Mouse (Mus musculus) megakaryocyte, adult 5-6 weeks (primary cell): Measurements from ENCODE around the gene Grn. TPM values are rescaled to one million over a fixed set of nuclear protein-coding genes. Genes with fewer than 3 reads are reported as not detected.
A peak's percentile ranks its signal among the peaks of the same experiment; 100 is the strongest.
"Not testable (repeated sequence)": the region's sequence is repeated elsewhere in the genome, so short reads cannot be mapped to it uniquely, and the experiment has no call there.

Experiments
- ATAC-seq: 2 replicates; pipeline ENCODE4 v1.8.0; 2016; ENCODE audit warnings: mild to moderate bottlenecking, inconsistent platforms; ENCODE audit not compliant: poor library complexity, severe bottlenecking
- total RNA-seq, 2 experiments: library from RNA; stranded (forward) in 1 of 2; stranded (reverse) in 1 of 2; fragments of 153-499, 151-499 nt in 1 of 2; fragments of 221-1000, 200-1000 nt in 1 of 2; gene quantifications; 2 replicates each; pipeline versions ENCODE4 v1.2.3 to v1.2.4; 2015 to 2017

Gene Grn
- total RNA-seq (2015) (509 and 566 TPM in 2 replicates), total RNA-seq (2017) (201 and 225 TPM in 2 replicates)

GRCm38 (mm10) chr11:102430121-102431017 is at the start of gene Grn:
TSS of gene Grn (plus strand) at chr11:102430315.
- peak; percentile 65 for ATAC-seq

- ATAC-seq, result no peak
These were observed 48.6 kb upstream of the Grn start for GRCm38 (mm10) chr11:102381341-102382100.

DNA sequence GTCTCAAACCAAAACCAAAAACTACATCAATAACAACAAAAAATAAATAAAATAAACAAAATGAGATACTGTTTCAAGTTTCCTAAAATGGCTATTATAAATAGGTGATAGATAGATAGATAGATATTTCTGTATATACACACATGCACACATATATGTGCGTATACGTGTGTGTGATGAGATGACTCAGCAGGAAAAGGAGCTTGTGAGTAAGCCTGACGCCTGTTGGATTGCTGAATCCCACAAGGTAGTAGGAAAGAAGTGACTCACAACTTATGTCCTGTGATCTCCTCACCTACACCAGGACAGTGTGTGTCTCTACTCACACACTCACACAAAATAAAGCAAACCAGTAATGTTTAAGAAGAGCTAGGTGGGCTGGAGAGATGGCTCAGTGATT is 47.3 kb upstream of the Grn start:
- ATAC-seq, result no peak

DNA sequence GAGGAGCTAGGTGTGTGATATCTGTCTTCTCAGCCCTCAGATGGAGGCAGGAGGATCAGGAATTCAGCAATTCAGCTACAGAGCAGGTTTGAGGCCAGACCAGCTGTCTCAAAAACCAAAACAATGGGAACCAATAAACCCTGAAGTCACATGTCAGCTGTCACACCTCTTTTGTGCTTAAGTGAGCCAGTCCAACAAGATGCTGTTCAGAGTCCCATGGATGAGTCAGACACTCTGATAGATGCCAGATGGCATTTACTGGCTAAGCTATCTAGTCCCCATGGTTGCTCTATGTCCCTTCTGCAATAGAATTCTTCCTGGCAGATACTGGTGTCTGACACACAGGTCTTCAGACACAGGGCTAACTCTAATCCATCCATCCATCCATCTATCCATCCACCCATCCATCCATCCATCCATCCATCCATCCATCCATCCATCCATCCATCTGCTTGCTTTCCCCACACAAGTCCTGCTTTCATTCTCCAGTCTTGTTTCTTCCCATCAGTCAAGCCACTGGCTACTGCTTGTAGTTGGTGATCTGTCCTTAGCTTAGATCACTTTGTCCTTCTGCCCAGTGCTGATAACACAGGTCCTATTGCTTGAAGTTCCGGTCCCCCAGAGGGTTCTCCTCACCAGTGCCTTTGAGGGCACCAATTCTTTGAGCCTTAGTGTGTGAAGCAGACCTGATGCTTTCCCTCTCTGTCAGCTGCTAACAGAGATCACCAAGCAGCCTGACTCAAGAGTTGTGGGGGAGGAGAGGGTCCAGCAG is 46.6 kb upstream of the Grn start:
- ATAC-seq, result no peak

DNA sequence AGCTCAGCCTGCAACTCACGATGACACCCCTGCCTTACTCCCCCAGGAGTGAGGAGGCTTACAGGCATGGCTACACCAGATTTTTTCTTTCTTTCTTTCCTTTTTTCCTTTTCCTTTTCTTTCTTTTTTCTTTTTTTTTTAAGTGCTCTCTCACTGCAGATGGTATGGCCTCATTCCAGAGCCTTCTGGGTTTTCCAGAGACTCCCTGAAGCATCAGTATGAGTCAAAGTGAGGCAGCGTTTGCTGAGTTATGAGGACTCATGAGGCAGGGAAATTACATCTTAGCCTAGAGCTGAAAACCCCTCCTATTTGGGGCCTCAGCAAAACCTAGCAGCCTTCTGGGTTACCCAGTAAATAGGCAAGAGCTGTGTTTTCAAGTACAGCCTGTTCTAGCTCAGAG is 45.7 kb upstream of the Grn start:
- ATAC-seq, result no peak

- ATAC-seq, result no peak
These were observed 45.0 kb upstream of the Grn start for GRCm38 (mm10) chr11:102385075-102385474.

DNA sequence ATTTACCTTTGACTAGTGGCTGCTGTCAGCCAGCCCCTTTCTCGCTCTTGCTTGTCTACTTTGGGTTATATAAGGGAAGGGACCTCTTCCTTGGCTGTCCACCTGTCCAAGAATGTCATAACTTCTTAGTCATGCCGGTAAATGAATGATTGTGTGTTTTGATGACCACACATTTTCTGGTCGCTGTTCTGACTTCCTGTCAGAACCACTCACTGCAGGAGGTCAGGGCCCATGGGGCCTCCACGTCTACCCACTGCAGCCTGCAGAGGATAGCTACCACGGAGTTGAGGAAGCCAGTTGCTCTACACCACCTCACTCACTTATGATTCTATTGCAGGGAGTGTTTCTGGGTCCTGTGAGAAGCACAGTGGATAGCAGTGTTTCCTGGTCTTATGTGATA is 44.0 kb upstream of the Grn start:
- ATAC-seq, result no peak

DNA sequence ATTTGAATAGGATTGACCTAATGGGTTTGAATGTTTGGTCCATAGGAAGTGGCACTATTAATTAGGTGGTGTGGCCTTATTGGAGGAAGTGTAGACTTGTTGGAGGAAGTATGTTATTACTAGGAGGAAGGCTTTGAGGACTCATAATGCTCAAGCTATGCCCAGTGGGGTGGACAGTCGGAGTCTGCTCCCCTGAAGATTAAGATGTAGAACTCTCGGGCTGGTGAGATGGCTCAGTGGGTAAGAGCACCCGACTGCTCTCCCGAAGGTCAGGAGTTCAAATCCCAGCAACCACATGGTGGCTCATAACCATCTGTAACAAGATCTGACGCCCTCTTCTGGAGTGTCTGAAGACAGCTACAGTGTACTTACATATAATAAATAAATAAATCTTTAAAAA is 40.7 kb upstream of the Grn start:
- ATAC-seq, result not testable (repeated sequence)

DNA sequence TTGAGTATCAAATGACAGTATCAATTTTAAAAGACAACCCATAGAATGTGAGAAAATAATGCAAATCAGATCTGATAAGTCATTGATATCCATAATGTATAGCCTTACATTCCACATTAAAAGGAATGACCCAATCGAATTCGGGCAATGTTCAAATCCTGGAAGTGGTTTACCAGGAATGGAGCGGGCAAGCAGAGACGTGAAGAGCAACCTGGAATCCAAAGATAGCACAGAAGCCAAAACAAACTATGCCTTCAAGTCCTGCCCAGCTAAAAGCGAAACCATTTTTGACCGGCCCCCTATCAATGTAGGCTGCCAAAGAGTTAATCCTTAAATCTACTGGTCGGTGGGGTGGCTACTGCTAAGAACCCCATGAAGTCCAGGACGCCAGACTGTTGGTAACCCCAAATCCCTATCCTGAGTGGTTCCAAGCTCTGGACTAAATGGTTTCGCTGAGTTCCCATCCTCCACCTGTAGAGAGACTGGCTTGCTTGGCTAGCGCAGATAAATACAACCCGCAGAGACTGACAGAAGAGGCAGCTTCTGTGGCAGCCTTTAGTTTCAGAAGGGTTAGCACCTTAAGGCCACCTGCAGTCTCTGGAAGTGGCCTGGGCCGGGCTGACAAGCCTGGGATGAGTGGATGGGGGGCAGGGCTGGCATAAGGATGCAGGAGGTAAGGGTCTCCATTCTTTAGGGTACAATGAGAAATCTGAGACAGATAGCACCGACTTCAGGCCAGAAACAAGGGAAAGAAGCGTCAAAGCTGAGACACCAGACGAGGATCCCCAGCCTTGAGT is 37.5 kb upstream of the Grn start:
- ATAC-seq, result no peak

DNA sequence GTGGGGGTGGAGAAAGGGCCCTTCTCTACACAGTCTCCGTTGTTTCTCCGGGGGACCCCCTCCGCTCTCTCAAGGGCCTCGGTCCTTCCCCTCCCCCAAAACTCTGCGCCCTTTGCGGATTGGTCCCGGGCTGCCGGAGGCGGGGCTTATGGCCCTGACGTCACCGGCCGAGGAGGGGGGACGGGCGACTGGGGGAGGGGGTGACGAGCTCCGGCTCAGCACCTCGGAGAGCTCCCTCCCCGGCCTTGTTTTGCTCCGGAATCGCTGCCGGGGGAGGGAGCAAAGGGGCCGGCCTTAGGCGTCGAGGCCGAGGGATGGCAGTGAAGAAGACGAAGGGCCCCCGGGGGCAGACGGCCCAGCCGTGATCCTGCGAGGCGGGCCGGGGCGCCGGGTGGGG is 36.9 kb upstream of the Grn start, which contains the start of gene Rundc3a:
Rundc3a (plus strand) TSS at position 166 of the 397 bp plus-strand sequence.
- ATAC-seq, result peak; percentile 24; the same call in 1 of the 2 replicates

GRCm38 (mm10) chr11:102393719-102394420 is 36.2 kb upstream of the Grn start:
- ATAC-seq, result no peak

DNA sequence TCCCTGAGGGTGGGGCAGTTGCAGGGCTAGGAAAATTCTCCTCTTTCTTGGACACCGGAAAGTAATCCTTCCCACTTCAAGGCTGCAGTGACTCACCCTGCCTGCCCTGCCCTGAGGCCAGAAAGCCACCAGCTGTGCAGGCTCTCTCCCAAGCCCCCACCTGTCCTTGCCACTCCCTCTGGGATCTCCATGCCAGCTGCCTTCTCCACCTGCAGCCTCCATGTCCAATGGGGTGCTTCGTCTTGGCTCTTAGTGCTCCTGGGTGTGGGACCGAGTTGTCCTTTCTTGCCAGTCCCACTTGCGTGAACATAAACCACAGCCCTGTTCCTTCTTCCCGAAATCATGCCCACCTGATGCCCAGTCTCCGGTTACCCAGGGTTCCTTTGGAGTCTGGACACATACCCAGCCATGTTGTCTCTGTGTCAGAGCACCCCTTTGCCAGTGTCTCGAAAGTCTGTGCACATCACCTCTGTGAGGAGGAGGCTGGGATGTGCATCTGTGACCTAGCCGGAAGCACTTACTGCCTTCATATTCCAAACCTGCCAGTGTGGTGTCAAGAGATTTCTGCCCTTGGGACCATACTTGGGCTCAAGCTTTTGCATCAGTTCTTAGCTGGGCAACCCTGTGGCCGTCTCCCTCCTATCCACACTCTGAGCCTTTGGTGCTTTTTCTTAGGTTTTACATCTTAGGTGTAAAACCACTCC is 35.5 kb upstream of the Grn start:
- ATAC-seq, result no peak

GRCm38 (mm10) chr11:102395250-102395649 is 34.9 kb upstream of the Grn start:
- ATAC-seq, result no peak

DNA sequence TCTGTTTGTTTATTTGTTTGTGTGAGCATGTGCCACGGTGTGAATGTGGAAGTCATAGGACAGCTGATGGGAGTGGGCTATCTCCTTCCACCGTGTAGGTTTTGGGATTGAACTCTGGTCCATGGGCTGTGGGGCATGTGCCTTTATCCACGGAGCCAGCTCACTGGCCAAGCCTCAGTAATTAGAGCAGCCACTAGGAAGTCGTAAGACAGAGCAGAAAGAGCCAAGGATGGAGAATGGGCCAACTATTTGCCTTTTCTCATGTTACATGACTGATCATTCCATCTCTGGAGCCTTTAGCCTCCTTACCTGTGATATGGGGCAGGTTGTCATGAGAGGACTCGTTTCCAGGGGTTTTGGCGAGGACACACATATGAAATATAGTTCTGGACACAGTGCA is 33.9 kb upstream of the Grn start:
- ATAC-seq, result no peak

- ATAC-seq, result no peak
These were observed 33.4 kb upstream of the Grn start for GRCm38 (mm10) chr11:102396671-102397141.

- ATAC-seq, result no peak
These were observed 31.9 kb upstream of the Grn start for GRCm38 (mm10) chr11:102398007-102398825.

DNA sequence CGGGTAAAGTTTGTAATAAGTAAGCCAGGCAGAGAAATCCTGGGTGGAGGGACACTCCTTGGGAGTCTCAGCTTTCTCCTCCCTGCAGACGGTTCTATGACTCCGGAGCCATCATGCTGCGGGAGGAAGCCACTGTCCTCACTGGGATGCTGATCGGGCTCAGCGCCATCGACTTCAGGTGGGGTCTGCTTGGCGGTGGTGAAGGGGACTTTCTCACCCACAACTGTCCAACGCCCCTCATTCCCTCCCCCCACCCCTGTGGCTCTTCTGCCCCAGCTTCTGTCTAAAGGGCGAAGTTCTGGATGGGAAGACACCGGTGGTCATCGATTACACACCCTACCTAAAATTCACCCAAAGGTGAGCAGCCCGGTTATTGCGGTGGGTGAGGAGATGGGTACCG is 31.0 kb upstream of the Grn start:
- no peak for ATAC-seq

- no peak for ATAC-seq
These were observed 30.5 kb upstream of the Grn start for GRCm38 (mm10) chr11:102399610-102400072.
